Comparison of ENCODE assay signal across 9 mouse cellular contexts in the genomic region with DNA sequence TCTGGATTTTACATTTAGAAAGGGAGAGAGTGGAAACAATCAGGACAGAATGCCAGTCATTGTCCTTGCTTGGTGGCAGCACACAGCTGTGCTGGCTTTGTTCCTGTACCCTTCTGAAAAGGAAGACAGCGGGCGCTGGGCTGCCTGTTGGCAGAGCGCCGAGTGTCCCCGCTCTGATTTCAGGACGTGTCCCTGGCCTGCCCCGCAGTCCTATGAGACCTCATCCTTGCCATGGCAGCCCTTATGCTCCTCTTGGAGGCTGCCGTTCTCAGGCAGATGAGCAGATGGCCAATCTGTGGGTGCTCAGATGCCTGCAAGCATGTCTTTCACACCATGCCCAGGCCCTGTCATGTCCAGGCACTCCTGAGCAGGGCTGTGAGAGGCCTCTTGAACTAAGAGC. TPM values are rescaled to one million over a fixed set of nuclear protein-coding genes. Genes with fewer than 3 reads are reported as not detected.
DNase-seq lines count a peak whose midpoint lies in the region; ATAC-seq lines count a peak whose summit lies in the region.
"Had no signal": no experiment of that assay in that cellular context is flagged by ENCODE, and none has a peak within 500 bp of the region (broad histone marks: within the 10 kb centered on the region; RNA-seq: fewer than 3 reads in every experiment).

No protein-coding gene starts in this region.

- no peak overlapping the region for H3K4me3 ChIP-seq in midbrain, embryonic 12.5 days
- H3K4me3 ChIP-seq in midbrain, embryonic 11.5 days (ENCODE audit: low read depth, low read length): no peak overlapping the region
- H3K4me3 ChIP-seq in hindbrain, embryonic 12.5 days: no peak overlapping the region
- no peak overlapping the region for H3K4me3 ChIP-seq in midbrain, embryonic 15.5 days

- WGBS in midbrain, embryonic 12.5 days: 80% methylated on average over 8 of the region's 8 CpGs
- WGBS in midbrain, embryonic 11.5 days: 89% methylated on average over 8 of the region's 8 CpGs
- 62% methylated on average over 8 of the region's 8 CpGs for WGBS in hindbrain, embryonic 12.5 days
- WGBS in midbrain, embryonic 15.5 days: 47% methylated on average over 8 of the region's 8 CpGs

- H3K4me1 ChIP-seq in midbrain, embryonic 12.5 days: peaks cover 10% of the 10 kb centered on the region; the same call in 1 of the 2 replicates
- H3K4me1 ChIP-seq in midbrain, embryonic 11.5 days (ENCODE audit: control insufficient read depth, insufficient read depth, low read length): no peaks in the 10 kb centered on the region
- H3K4me1 ChIP-seq in hindbrain, embryonic 12.5 days: peaks cover 12% of the 10 kb centered on the region
- no peaks in the 10 kb centered on the region for H3K4me1 ChIP-seq in midbrain, embryonic 15.5 days

- peak; percentile 44; the same call in 1 of the 2 replicates for ATAC-seq in midbrain, embryonic 12.5 days (ENCODE audit: low FRiP score, low read depth)
- no peak for ATAC-seq in midbrain, embryonic 11.5 days (ENCODE audit: low FRiP score)
- ATAC-seq in hindbrain, embryonic 12.5 days (ENCODE audit: low FRiP score): peak; percentile 86
- peak; percentile 48; the same call in 1 of the 2 replicates for ATAC-seq in midbrain, embryonic 15.5 days (replicated peaks)
- ATAC-seq: lung, postnatal 0 days had no signal

- H3K4me2 ChIP-seq in midbrain, embryonic 12.5 days (replicated peaks): no peak overlapping the region
- H3K4me2 ChIP-seq in midbrain, embryonic 11.5 days: no peak overlapping the region
- H3K4me2 ChIP-seq in hindbrain, embryonic 12.5 days (replicated peaks): no peak overlapping the region
- H3K4me2 ChIP-seq in midbrain, embryonic 15.5 days: no peak overlapping the region

- no peaks in the 10 kb centered on the region for H3K9me3 ChIP-seq in midbrain, embryonic 12.5 days
- H3K9me3 ChIP-seq in midbrain, embryonic 11.5 days (ENCODE audit: control insufficient read depth, low read length): no peaks in the 10 kb centered on the region
- H3K9me3 ChIP-seq in hindbrain, embryonic 12.5 days (replicated peaks): no peaks in the 10 kb centered on the region
- H3K9me3 ChIP-seq in midbrain, embryonic 15.5 days: no peaks in the 10 kb centered on the region

- no peak overlapping the region for H3K27ac ChIP-seq in midbrain, embryonic 12.5 days (replicated peaks)
- H3K27ac ChIP-seq in midbrain, embryonic 11.5 days (ENCODE audit: low read depth, low read length): no peak overlapping the region
- H3K27ac ChIP-seq in hindbrain, embryonic 12.5 days: peak overlapping the region; percentile 72
- H3K27ac ChIP-seq in midbrain, embryonic 15.5 days: peak overlapping the region; percentile 2; the same call in 1 of the 2 replicates

- H3K9ac ChIP-seq in midbrain, embryonic 12.5 days (replicated peaks): no peak overlapping the region
- H3K9ac ChIP-seq in midbrain, embryonic 11.5 days (ENCODE audit: low read length): no peak overlapping the region
- H3K9ac ChIP-seq in hindbrain, embryonic 12.5 days: no peak overlapping the region
- H3K9ac ChIP-seq in midbrain, embryonic 15.5 days: no peak overlapping the region

- H3K27me3 ChIP-seq in midbrain, embryonic 12.5 days: no peaks in the 10 kb centered on the region
- H3K27me3 ChIP-seq in midbrain, embryonic 11.5 days (ENCODE audit: control insufficient read depth, insufficient read depth, low read length): no peaks in the 10 kb centered on the region
- H3K27me3 ChIP-seq in hindbrain, embryonic 12.5 days: no peaks in the 10 kb centered on the region
- no peaks in the 10 kb centered on the region for H3K27me3 ChIP-seq in midbrain, embryonic 15.5 days (replicated peaks)

- DNase-seq in midbrain, embryonic 11.5 days (ENCODE audit: low spot score, missing footprints): no peak
- DNase-seq in cerebellum, adult 18-20 months: peak; percentile 82 to 89
- DNase-seq in yolk sac, embryonic 10.5 days (ENCODE audit: low spot score): no peak
- DNase-seq in urinary bladder, postnatal 36 days (ENCODE audit: low spot score in 2 of 2): no peak
- DNase-seq: heart, postnatal 14 days had no signal

- H3K36me3 ChIP-seq in midbrain, embryonic 12.5 days: no peaks in the 10 kb centered on the region
- H3K36me3 ChIP-seq in midbrain, embryonic 11.5 days (ENCODE audit: control insufficient read depth, insufficient read depth, low read length): no peaks in the 10 kb centered on the region
- H3K36me3 ChIP-seq in hindbrain, embryonic 12.5 days: no peaks in the 10 kb centered on the region
- H3K36me3 ChIP-seq in midbrain, embryonic 15.5 days (replicated peaks): no peaks in the 10 kb centered on the region

RNA-seq across cellular contexts. Expression of a gene that starts 17.7 kb away (rescaled TPM):
- polyA plus RNA-seq in midbrain, embryonic 12.5 days (2016; fragmentation: Nextera tagmentation; extraction: Ambion mirVana): 11.5 and 13.6 TPM in 2 replicates
- polyA plus RNA-seq in midbrain, embryonic 11.5 days (2014; fragmentation: Nextera tagmentation; extraction: Ambion mirVana): 9.2 and 9.3 TPM in 2 replicates
- polyA plus RNA-seq in hindbrain, embryonic 12.5 days (2016; fragmentation: Nextera tagmentation; extraction: Ambion mirVana): 21.2 and 23.5 TPM in 2 replicates
- polyA plus RNA-seq in midbrain, embryonic 15.5 days (2015; fragmentation: Nextera tagmentation; extraction: Ambion mirVana): 30.8 and 34.0 TPM in 2 replicates

Comparison
In these comparisons a context has a peak if more than half of its experiments do, and no peak if none do; other contexts are left out.
1. H3K27ac ChIP-seq: peak in hindbrain, embryonic 12.5 days (single experiment) and midbrain, embryonic 15.5 days (single experiment); none in midbrain, embryonic 12.5 days (single experiment) and midbrain, embryonic 11.5 days (single experiment).
2. DNase-seq: peak in cerebellum, adult 18-20 months (2 of 2); none in midbrain, embryonic 11.5 days (single experiment), yolk sac, embryonic 10.5 days (single experiment) and urinary bladder, postnatal 36 days (0 of 2).